Mouse (Mus musculus): ENCODE measurements at regions not wholly inside any gene's neighbourhood (a gene's known extent, or its start where the extent isn't known, plus 50 kb on each side); places are given as distances from the start of the nearest gene placed in this dataset.

GRCm38 (mm10) chr1:90697056-90697596 lies 94.3 kb downstream of the Cops8 start:
- Histone ChIP-seq H3K27ac (replicated peaks; ENCODE audit: low read depth, low read length) (no peak overlapping the region), H3K4me3 (ENCODE audit: insufficient read depth, low read depth, low read length) (no peak overlapping the region), H3K4me1 (ENCODE audit: control insufficient read depth, insufficient read depth, insufficient read length, low read length) (no peaks in the 10 kb centered on the region; the same call in 1 of the 2 replicates)

DNA sequence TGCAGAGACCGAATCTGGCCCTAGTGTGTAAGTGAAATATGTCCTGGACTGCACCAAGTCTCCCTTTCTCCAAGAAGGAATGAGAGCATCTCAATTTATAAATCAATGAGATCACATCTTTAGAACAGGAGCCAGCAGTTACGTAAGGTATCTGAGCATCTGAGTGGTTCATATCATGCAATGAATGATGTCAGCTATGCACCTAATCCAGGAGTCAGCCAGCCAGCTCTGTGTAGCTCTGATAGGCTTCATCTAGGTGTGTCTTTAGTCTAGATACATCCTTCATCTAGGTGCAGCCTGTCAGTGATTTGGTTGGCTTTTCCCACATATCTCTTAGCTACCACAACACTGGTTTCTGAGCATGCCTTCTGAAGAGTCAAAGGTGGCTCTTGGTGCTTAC lies 95.8 kb downstream of the Cops8 start:
- Histone ChIP-seq H3K4me1 (ENCODE audit: control insufficient read depth, insufficient read depth, insufficient read length, low read length) (no peaks in the 10 kb centered on the region; the same call in 1 of the 2 replicates), H3K4me3 (ENCODE audit: insufficient read depth, low read depth, low read length) (no peak overlapping the region), H3K27ac (replicated peaks; ENCODE audit: low read depth, low read length) (no peak overlapping the region)

DNA sequence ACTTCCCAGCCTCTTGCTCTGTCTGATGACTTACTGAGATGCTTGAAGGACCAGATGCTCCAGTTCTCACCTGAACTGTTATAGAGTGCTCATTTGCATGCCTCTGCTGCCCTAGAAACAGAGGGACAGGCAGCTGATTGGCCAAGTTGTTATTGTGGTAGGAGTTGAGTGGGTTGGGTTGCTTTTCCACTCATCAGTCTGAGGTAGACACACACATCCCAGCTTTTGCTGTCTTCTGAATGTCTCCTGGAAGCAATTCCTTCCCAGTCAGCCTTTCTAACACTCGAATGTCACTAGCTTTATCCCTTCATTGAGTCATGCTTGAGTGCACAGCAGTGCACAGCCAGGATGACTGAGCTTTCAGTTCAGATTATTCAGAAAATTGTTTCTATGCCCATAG lies 99.0 kb downstream of the Cops8 start:
- Histone ChIP-seq H3K4me3 (ENCODE audit: insufficient read depth, low read depth, low read length) (no peak overlapping the region), H3K27ac (replicated peaks; ENCODE audit: low read depth, low read length) (no peak overlapping the region), H3K4me1 (ENCODE audit: control insufficient read depth, insufficient read depth, insufficient read length, low read length) (no peaks in the 10 kb centered on the region; the same call in 1 of the 2 replicates)

DNA sequence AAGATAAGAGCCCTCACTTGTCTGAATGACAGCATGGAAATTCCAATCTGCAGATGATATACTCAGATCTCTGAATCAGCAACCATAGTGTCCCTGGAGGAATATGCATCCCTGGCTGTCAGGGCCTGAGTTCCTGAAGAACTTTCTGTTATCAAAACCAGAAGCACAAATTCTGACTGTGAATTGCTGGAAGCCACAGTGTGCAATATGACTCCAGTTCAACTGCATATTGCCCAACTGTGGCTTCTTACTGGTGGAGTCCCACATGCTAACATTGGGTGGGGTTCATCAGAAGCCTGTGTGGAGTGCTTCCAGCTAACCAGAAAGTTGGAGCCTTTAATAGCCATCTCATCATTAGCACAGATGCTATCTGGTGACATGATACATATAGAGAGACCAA lies 103.6 kb downstream of the Cops8 start:
- H3K4me1 ChIP-seq (ENCODE audit: control insufficient read depth, insufficient read depth, insufficient read length, low read length) = no peaks in the 10 kb centered on the region
- no peak overlapping the region for H3K4me3 ChIP-seq (ENCODE audit: insufficient read depth, low read depth, low read length)
- H3K27ac ChIP-seq (replicated peaks; ENCODE audit: low read depth, low read length) = no peak overlapping the region

DNA sequence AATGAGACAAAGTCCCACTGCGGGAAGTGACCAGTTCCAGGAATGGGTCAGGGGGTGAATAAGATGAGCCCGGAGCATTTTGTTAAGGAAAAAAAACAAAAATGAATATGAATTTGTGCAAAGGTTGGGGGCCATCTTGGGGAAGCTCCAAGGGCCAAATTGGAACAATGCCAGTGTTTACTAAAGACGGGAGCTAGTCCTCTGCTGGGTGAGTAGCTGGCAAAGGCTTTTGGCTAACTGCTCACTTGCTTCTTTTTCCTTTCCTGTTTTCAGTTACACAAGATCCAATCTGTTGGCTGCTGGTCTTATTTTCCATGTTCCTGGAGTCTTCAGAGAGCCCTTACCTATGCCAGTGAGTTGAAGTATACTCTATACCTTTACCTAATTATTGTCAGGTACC lies 107.0 kb downstream of the Cops8 start:
- Histone ChIP-seq H3K4me1 (ENCODE audit: control insufficient read depth, insufficient read depth, insufficient read length, low read length) (no peaks in the 10 kb centered on the region), H3K27ac (replicated peaks; ENCODE audit: low read depth, low read length) (no peak overlapping the region), H3K4me3 (ENCODE audit: insufficient read depth, low read depth, low read length) (no peak overlapping the region)

DNA sequence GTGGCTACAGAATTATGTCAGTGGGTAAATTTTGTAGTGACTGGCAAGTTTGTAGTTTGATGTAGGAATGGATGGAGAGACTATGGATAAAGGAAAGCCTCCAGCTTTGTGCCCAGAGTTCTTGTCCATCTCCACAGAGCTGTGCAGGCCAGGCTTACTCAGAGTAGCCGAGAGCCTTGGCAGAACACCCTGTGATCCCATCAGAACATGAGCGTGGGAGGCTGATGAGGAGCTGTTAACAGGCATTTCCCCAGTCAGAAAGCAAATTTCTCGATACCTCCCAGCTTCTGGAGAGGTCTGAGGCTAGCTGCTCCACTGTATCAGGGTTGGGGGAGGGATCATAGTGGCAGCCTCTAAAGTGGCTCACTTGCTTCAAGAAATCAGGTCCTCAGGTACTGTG lies 107.8 kb downstream of the Cops8 start:
- Histone ChIP-seq H3K4me1 (ENCODE audit: control insufficient read depth, insufficient read depth, insufficient read length, low read length) (no peaks in the 10 kb centered on the region), H3K27ac (replicated peaks; ENCODE audit: low read depth, low read length) (no peak overlapping the region; the same call in 1 of the 2 replicates), H3K4me3 (ENCODE audit: insufficient read depth, low read depth, low read length) (no peak overlapping the region)

DNA sequence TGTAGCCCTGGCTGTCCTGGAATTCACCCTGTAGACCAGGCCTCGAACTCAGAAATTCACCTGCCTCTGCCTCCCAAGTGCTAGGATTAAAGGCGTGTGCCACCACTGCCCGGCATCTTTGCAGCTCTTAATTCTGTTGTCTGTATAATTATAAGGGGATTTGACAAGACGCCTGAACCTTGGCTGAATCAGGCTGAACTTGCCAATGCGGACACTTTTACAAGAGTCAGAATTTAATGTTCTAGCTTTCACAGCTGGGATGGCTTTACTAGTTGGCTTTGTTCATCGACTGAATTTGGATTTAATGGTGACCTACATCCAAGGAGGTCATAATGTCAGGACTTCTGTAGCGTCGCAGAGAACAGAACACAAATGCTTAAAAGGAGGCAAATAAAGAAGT lies 108.3 kb downstream of the Cops8 start:
- no peak overlapping the region for H3K4me3 ChIP-seq (ENCODE audit: insufficient read depth, low read depth, low read length)
- H3K27ac ChIP-seq (replicated peaks; ENCODE audit: low read depth, low read length) = peak overlapping the region; percentile 24; the same call in 1 of the 2 replicates
- no peaks in the 10 kb centered on the region for H3K4me1 ChIP-seq (ENCODE audit: control insufficient read depth, insufficient read depth, insufficient read length, low read length)

Measured in brown adipose tissue, adult 24 weeks (tissue).